Mouse (Mus musculus): ENCODE data around the gene Galnt7.

DNA sequence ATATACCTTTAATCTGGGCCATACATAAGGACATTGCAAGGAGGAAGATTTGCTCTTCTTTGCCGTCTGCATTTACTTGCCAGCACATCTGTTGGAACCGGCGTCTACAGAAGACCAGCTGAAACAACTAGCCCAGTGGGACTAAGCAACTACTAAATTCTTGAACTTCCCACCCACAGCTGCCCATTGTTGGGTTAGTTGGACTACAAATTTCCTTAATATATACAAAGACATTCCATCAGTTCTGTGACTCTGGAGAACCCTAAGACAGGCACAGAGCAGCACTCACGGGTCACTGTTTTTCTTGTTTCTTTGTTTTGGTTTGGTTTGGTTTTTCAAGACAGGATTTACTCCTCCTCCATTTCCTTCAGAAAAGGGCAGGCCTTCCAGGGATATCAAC is 172.2 kb downstream of the Galnt7 start:
- TF ChIP-seq GATA1 (IDR thresholded peaks at IDR 0.05; ENCODE audit: low read length) (no peak), TAL1 (IDR thresholded peaks at IDR 0.05; ENCODE audit: low read length) (no peak)

All from erythroblast, embryonic 14.5 days (primary cell).